Mouse (Mus musculus) lung, adult 2 months (tissue): ENCODE results near the gene Marc1. TPM values are rescaled to one million over a fixed set of nuclear protein-coding genes. Genes with fewer than 3 reads are reported as not detected.
A peak's percentile ranks its signal among the peaks of the same experiment; 100 is the strongest.

Experiments used
- DNase-seq: peaks from one replicate; pipeline ENCODE4 v3.0.0; 2022
- H3K4me1 ChIP-seq: fragments of 200-500 bp; 2 replicates; pipeline ENCODE4 v1.6.1; 2011; ENCODE audit warnings: low read length; ENCODE audit not compliant: control insufficient read depth, insufficient read depth
- H3K4me3 ChIP-seq: fragments of 200-500 bp; replicated peaks from 2 replicates; pipeline ENCODE3; 2011; ENCODE audit warnings: low read depth, mild to moderate bottlenecking, control low read depth, low read length; ENCODE audit errors: extremely low read depth
- CTCF ChIP-seq: fragments of 200-500 bp; IDR thresholded peaks from 2 replicates; pipeline ENCODE4 v1.5.1; 2011; ENCODE audit warnings: mild to moderate bottlenecking, low read length, control low read depth; ENCODE audit not compliant: insufficient read depth
- POLR2A ChIP-seq: fragments of 200-500 bp; IDR thresholded peaks from 2 replicates; pipeline ENCODE4 v1.6.1; 2011; ENCODE audit warnings: low read depth, mild to moderate bottlenecking, control low read depth, low read length, borderline replicate concordance; ENCODE audit errors: extremely low read depth
- WGBS: fragments of 180-500 bp; shearing (Covaris S2); methylation state at CpG from one replicate; pipeline ENCODE4 v1.1.7; 2018; 5-methylcytosine and 5-hydroxymethylcytosine counted together
- polyA plus RNA-seq: library from polyadenylated mRNA; depleted of rRNA; stranded (reverse); fragments of >200 nt; gene quantifications from 2 replicates; pipeline ENCODE4 v1.2.3, GENCODE M21; 2012; rRNA removed

The Marc1 gene
- polyA plus RNA-seq, result 1.2 and 1.6 TPM in 2 replicates

DNA sequence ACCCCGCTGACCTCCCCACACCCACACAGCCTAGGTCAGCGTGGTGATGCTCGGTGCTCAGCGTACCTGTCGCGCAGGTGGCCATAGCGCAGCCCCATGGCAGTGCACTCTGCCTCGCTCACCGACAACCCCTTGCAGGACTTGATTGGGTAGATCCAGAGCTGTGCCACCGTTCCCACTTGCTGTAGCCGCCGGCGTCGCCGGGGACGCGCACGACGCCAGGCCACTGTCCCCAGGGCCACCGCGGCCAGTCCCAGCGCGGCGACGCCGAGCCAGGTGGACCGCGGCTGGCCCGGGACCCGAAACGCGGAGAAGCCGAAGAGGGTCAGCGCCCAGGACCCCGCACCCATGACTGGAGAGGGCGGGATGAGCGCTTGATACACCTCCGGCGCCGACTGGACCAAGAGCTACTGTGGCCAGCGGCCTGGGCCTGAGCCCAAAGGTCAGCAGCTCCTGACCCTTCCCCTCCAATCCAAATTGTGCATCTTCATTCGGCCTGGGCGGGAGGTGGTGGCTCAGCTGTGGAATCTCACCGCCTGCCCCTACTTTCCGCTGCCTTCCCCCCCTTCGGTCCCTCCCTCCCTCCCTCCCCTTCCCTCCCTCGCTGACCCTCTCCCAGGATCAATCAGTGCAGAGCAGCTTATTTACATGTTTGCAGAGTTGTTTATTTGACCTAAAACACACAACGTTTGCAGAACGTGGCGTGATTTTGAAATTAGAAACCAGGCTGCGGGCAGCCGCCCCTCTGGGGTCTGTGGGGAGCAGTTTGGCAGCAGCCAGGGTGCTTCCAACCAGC, at the start of gene Marc1:
TSS of gene Marc1 (minus strand) at position 534 of the 796 bp plus-strand sequence.
- no peak for DNase-seq
- 19% methylated on average over 52 of the region's 52 CpGs for WGBS
- TF ChIP-seq POLR2A (no peak), CTCF (no peak)
- Histone ChIP-seq H3K4me3 (no peak within 1 kb of the TSS), H3K4me1 (no peaks in the 10 kb centered on the region)

DNA sequence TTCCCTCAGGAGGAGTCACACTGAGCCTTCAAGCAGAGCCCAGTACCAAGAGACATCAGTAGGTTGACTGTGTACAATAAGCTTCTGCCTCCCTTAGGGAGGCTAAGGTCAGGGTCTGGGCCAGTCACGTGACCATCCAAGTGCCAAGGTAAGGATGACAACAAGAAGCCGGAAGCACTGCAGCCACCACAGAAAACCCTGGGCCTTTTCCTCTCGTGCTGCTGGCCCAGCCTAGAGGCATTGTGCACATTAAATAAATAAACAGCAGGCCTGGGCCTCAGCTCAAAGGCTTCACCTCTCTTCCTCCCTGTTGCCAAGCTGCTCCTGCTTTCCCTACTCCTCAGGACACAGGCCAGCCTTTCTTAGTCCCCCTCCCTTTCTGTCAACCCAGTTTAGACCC, 49.2 kb upstream of the Marc1 start:
- WGBS, result 29% methylated on average over 3 of the region's 3 CpGs
- TF ChIP-seq POLR2A (no peak), CTCF (no peak)
- H3K4me3 ChIP-seq, result no peak overlapping the region
- DNase-seq, result no peak
- peaks cover 5% of the 10 kb centered on the region for H3K4me1 ChIP-seq

DNA sequence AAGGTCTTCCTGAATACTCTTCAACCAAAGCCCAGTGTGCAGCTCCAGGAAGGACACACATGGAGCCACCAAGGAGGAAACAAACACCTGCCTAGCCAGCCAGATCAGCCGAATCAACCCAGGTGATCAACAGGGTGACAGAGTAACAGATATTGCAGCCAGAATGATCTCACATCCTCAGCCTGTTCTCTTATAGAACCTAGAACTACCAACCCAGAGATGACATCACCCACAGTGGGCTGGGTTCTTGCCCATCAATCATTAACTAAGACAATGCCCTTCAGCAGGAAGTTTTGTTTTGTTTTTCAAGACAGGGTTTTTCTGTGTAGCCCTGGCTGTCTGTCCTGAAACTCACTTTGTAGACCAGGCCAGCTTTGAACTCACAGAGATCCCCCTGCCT, 47.1 kb upstream of the Marc1 start:
- 46% methylated on average over 1 of the region's 1 CpGs for WGBS
- Histone ChIP-seq H3K4me1 (peaks cover 3% of the 10 kb centered on the region), H3K4me3 (no peak overlapping the region)
- DNase-seq, result no peak
- no peak for TF ChIP-seq POLR2A
- no peak for TF ChIP-seq CTCF

DNA sequence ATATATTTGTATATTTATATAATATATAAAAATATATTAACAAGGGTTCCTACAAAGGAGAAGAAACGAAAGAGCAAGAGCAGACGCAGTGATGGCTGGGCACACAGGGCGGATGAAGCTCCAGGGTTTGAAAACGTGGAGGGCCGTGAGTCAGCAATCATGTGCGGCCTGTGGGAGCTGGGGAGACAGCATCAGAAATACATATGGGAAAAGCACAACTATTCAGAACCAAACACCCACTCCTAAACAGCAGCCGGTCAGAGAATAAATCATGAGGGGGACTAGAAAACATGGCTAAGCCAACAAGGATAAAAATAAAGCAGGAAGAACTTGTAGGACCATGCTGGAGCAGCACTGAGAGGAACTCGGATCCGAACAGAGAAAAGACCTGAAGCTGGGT, 46.1 kb upstream of the Marc1 start:
- TF ChIP-seq POLR2A, result no peak
- no peak for TF ChIP-seq CTCF
- Histone ChIP-seq H3K4me1 (peaks cover 5% of the 10 kb centered on the region), H3K4me3 (no peak overlapping the region)
- DNase-seq, result no peak
- WGBS, result 89% methylated on average over 9 of the region's 9 CpGs

DNA sequence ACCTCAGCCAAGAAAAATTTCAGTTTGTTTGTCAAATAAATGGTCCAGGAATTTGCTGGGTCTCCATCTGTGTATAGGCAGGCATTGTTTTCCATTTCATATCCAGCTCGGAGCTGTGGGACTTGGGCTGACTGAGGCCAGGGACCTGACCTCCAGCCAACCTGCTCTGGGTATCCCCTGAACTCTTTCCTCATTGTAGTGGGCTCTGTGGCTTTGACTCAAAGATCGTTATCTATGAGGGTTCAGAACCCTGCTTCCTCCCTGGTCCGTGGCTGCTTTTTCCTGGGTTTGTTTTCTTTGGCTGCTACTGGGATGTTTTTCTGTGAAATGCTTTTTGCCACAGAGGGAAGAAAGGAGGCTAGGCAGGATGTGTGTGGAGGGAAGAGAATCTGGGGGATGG, 42.8 kb upstream of the Marc1 start:
- DNase-seq, result no peak
- no peak overlapping the region for H3K4me3 ChIP-seq
- WGBS, result 20% methylated on average over 3 of the region's 3 CpGs

DNA sequence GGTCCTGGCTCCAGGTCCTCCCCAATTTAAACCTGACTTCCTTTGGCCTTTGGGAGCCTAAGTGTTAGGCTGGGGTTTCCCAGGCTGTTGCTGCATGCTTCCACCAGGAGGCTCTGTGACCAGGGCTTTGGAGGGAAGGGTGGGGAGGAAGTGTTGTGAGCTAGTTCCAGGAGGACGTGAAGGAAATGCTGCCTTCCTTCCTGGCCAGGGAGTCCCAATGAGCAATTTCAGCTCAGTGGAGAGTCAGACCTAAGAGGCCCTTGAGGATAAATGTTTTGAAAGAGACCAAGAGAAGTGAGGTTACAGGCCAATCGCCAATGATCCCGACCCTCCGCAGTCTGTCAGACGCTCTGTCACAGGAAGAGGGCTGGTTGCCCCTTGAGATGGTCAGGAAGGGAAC, 42.2 kb upstream of the Marc1 start:
- WGBS, result 6% methylated on average over 5 of the region's 5 CpGs
- DNase-seq, result peak; percentile 74
- 0 out of 2 replicates have a peak, but pooled peaks have one; percentile 27 for TF ChIP-seq POLR2A
- peak; percentile 93 for TF ChIP-seq CTCF

More for the DNA sequence above, 42.8 kb upstream of the Marc1 start:
- peaks cover 15% of the 10 kb centered on the region for H3K4me1 ChIP-seq
- TF ChIP-seq CTCF (no peak), POLR2A (no peak)

DNA sequence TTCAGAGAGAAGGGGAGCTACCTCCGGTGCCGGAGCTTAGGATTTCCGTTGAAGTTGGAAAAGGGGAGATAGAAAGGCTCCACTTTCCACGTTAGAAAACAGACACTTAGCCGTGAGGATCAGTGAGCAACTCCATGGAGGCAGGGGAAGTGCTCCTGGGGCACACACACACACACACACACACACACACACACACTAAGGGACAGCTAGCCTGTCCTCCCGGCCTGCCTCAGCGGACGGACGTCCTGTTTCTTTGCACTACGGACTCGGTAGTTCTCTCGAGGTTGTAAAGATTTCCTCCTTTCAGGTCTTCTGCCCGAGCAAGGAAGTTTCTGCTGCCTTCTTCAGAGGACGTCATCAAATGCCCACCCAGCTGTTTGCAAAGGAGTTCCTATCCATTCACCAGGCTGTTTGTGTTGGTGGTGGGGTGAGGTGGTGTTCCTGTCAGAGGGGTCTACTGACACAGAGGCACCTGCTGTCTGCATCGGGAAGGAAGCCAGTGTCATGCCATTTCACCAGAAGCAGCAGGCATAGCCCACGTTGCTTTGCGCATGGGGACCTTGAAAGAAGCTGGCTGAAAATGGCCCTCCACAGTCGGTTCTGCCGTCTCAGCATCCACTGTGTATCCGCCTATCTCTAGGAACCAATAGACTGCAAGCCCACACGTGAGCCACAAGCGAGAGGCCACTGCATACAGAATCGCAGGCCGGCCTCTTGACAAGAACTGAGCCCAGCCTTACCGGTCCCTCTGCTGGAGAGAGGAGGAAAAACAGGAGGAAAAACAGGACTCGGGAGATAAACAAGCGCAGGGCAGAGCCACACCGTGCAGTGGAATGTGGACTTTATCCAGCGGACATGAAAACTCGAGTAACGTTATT, 40.9 kb upstream of the Marc1 start:
- Histone ChIP-seq H3K4me3 (peak overlapping the region; percentile 17), H3K4me1 (peaks cover 15% of the 10 kb centered on the region)
- DNase-seq, result peak; percentile 62
- TF ChIP-seq CTCF (peak; percentile 63), POLR2A (peak; percentile 58; the same call in 1 of the 2 replicates)
- WGBS, result 8% methylated on average over 31 of the region's 31 CpGs

More for the DNA sequence above, 42.2 kb upstream of the Marc1 start:
- H3K4me1 ChIP-seq, result peaks cover 15% of the 10 kb centered on the region
- H3K4me3 ChIP-seq, result no peak overlapping the region

DNA sequence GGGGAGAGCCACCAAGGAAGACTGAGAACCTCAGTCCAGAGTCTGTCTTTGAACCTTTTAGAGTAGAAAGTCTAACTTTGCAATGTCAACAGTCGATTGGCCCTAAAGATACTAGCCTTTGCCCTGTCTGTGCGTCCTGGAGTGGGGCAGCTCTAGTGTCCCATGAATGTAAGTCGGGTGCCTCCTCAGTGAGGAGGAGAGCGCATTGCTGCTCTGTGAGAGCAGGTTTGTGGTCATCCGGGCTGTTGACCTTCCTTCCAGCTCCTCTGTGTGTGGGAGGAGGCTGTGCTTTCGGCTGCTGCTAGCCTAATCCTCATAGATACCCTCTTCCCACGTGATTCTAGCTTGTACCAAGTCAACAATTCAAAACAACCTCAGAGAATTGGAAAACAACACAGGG, 40.1 kb upstream of the Marc1 start:
- WGBS, result 39% methylated on average over 7 of the region's 7 CpGs
- no peak for TF ChIP-seq POLR2A
- TF ChIP-seq CTCF, result no peak
- Histone ChIP-seq H3K4me1 (peaks cover 15% of the 10 kb centered on the region), H3K4me3 (no peak overlapping the region)
- no peak for DNase-seq

DNA sequence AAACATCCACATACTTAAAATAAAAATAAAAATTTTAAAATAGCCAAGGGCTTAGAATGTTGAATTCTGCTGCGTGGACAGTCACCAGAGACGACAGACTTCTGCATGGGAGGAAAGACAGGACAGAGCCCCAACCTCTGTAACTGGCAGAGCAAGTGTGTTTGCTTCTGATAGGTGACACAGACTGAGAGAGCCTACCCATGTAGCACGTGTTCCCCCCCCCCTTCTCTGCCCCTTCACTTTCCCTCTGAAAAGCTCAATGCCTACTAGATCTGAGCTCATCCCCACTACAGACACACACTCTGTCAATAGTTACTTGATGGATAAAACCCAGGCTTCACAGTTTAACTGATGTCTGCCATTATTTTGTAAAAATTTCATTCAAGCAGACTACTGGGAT, 35.9 kb upstream of the Marc1 start:
- Histone ChIP-seq H3K4me3 (no peak overlapping the region), H3K4me1 (peaks cover 18% of the 10 kb centered on the region)
- WGBS, result 44% methylated on average over 3 of the region's 3 CpGs
- no peak for DNase-seq
- TF ChIP-seq POLR2A, result no peak
- no peak for TF ChIP-seq CTCF
